Mouse (Mus musculus): ENCODE results near the gene Crygs. TPM values are rescaled to one million over a fixed set of nuclear protein-coding genes. Genes with fewer than 3 reads are reported as not detected.
"Not testable (repeated sequence)": the region's sequence is repeated elsewhere in the genome, so short reads cannot be mapped to it uniquely, and the experiment has no call there.

Gene Crygs
- polyA plus RNA-seq, 1 experiment from 2014 or later: not detected

DNA sequence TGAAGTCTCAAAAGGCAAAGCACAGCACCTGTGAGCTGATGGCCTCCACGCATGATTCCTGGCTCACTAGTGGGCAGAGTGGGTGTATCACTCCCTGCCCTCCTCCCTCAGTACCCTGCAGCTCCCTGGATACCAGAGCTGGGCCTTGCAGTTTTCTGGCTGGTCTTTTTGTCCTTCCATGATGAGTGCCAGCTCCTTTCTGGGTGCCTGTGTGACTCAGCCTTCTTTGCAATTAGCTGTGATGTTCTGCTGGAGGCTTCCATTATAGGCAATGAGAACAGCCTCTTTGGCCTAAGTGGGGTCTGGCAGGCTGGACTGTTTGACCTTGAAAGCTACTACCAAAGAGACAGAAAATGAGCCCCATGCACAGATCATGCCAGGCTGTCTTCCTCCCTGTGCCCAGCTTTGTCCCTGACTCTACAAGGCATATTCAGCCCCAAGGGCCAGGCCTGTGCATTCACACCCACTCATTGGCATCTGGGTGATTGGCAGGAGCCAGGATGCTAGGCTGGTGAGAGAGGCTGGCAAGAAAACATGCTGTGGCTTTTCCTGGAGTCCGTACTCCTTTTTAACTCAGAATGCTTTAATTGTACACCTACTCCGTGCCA is 32.0 kb downstream of the Crygs start:
- 93% methylated on average over 3 of the region's 3 CpGs for WGBS
- 0 out of 2 replicates have a peak, but pooled peaks cover 2% of the 10 kb centered on the region for H3K9me3 ChIP-seq
- no peaks in the 10 kb centered on the region for H3K36me3 ChIP-seq (replicated peaks)
- H3K27ac ChIP-seq: no peak overlapping the region
- H3K9ac ChIP-seq: no peak overlapping the region
- H3K4me2 ChIP-seq: no peak overlapping the region
- no peaks in the 10 kb centered on the region for H3K27me3 ChIP-seq
- no peak for ATAC-seq (ENCODE audit: low FRiP score)
- H3K4me3 ChIP-seq (replicated peaks): no peak overlapping the region
- no peaks in the 10 kb centered on the region for H3K4me1 ChIP-seq

DNA sequence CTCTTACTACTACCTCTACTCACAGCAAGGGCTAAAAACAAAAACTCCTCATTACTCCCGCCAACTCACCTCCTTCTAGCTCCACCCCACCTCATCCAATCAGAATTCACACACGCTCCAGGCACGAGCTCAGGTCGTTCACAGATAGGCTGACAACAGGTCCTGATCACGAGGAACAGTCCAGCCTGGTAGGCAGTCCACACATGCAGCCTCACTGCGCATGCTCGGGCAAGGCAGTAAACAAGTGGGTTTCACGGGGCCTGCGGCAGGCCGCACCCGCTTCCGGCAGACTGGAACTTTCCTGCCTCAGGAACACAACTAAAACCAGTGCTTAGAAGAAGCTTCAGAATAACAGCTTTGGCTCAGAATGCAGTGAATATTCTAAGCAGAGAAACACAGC is 33.1 kb downstream of the Crygs start:
- not testable (repeated sequence) for H3K9me3 ChIP-seq; H3K4me3 ChIP-seq (replicated peaks); ATAC-seq (ENCODE audit: low FRiP score); H3K4me1 ChIP-seq; H3K27ac ChIP-seq; H3K27me3 ChIP-seq; H3K36me3 ChIP-seq (replicated peaks); H3K4me2 ChIP-seq; H3K9ac ChIP-seq
- WGBS: 90% methylated on average over 12 of the region's 12 CpGs

DNA sequence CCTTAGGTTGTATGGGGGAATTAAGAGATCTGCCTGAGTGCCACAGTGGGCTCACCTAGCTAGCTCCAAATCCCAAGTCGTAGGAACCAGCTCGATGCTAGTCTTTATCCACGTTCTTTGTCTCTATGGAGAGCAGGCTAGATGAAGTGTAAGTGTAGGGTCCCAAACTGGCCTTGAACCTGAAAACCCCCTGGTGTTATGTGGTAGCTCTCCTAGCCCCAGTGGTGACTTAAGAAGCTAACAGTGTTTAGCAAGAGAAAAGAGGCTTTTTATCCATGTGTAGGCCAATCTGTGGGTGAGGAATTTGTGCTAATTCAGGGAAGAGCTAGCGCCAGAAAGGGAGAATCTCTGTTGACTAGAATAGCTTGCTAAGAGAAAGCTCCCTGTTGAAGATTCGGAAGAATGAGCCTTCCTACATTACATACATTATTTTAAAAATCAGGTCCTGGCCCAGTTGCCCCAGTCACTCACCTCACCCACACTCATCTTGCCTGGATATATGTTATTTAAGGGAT is 35.8 kb downstream of the Crygs start:
- H3K27ac ChIP-seq: no peak overlapping the region
- no peak overlapping the region for H3K4me3 ChIP-seq (replicated peaks)
- peaks cover 3% of the 10 kb centered on the region; the same call in 1 of the 2 replicates for H3K4me1 ChIP-seq
- H3K9ac ChIP-seq: no peak overlapping the region
- no peak for ATAC-seq (ENCODE audit: low FRiP score)
- no peaks in the 10 kb centered on the region for H3K27me3 ChIP-seq
- no peak overlapping the region for H3K4me2 ChIP-seq
- H3K36me3 ChIP-seq (replicated peaks): no peaks in the 10 kb centered on the region
- 67% methylated on average over 5 of the region's 5 CpGs for WGBS
- no peaks in the 10 kb centered on the region for H3K9me3 ChIP-seq

DNA sequence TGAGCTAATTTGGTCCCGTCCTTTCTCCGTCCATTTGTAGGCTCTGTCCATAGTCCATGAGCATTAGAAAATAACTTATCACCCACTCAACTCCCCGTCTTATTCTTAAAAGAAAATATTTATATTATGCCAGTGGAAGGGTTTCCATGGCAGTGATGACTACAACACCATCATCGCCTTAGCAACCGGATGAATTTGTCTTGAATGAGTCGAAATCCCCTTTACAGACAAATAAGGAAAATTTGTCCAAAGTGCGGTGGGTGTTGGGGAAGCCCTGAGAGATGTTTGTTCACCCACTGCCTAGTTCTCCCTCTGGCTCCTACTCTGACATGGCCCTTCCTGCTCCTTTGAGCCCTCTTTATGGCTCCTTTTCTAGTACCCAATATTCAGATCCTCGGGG is 42.7 kb downstream of the Crygs start:
- Histone ChIP-seq H3K4me2 (no peak overlapping the region), H3K9me3 (no peaks in the 10 kb centered on the region), H3K4me1 (no peaks in the 10 kb centered on the region; the same call in 1 of the 2 replicates), H3K36me3 (replicated peaks) (no peaks in the 10 kb centered on the region), H3K4me3 (replicated peaks) (no peak overlapping the region), H3K27me3 (no peaks in the 10 kb centered on the region), H3K9ac (no peak overlapping the region), H3K27ac (no peak overlapping the region)
- ATAC-seq (ENCODE audit: low FRiP score): no peak
- 88% methylated on average over 8 of the region's 8 CpGs for WGBS

DNA sequence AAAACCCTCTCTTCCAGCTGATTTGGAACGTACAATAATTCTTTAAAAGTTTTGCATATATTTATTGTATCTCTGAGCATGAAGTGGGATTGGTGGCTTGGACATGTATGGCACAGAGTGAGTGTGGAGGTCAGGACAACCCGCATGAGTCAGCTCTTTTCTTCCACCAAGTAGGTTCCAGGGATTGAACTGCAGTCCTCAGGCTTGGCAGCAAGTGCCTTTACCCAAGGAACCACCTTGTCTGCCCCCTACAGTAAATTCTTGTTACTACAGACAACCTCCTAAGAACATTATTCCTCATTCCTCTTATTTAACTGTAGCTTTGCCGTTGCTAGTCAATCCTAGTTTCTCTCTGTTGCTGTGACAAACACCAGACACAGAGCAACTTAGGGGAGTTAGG is 44.0 kb downstream of the Crygs start:
- Histone ChIP-seq H3K4me3 (replicated peaks) (no peak overlapping the region), H3K9me3 (no peaks in the 10 kb centered on the region), H3K36me3 (replicated peaks) (no peaks in the 10 kb centered on the region), H3K4me1 (no peaks in the 10 kb centered on the region; the same call in 1 of the 2 replicates), H3K27ac (no peak overlapping the region), H3K4me2 (no peak overlapping the region), H3K9ac (no peak overlapping the region), H3K27me3 (no peaks in the 10 kb centered on the region)
- ATAC-seq (ENCODE audit: low FRiP score): no peak
- WGBS: 86% methylated on average over 3 of the region's 3 CpGs

DNA sequence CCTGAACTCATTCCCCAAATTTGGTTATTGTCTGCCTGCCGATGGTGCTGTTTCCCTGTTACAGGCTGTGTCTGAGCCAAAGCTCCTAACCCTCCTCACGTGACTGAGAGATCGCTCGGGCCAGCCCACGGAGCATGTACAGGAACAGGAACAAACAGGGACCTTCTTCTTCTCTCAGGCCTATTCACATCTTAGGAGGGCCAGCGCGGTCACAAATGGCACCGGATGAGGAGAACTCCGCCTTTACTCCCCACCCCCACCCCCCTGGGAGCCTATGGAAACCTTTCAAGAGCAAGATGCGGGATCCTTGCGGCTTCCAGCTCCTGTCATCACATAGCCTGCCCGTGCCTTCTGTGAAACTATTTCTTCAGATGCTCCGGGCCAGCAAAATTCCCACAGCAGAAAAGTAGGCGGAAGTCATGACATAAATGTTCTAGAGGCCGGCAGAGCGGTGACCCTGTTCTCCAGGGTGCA is 44.6 kb downstream of the Crygs start:
- Histone ChIP-seq H3K27ac (no peak overlapping the region), H3K9ac (no peak overlapping the region), H3K4me1 (no peaks in the 10 kb centered on the region; the same call in 1 of the 2 replicates), H3K36me3 (replicated peaks) (no peaks in the 10 kb centered on the region), H3K4me2 (no peak overlapping the region), H3K27me3 (no peaks in the 10 kb centered on the region), H3K4me3 (replicated peaks) (no peak overlapping the region), H3K9me3 (no peaks in the 10 kb centered on the region)
- 82% methylated on average over 16 of the region's 16 CpGs for WGBS
- no peak for ATAC-seq (ENCODE audit: low FRiP score)

DNA sequence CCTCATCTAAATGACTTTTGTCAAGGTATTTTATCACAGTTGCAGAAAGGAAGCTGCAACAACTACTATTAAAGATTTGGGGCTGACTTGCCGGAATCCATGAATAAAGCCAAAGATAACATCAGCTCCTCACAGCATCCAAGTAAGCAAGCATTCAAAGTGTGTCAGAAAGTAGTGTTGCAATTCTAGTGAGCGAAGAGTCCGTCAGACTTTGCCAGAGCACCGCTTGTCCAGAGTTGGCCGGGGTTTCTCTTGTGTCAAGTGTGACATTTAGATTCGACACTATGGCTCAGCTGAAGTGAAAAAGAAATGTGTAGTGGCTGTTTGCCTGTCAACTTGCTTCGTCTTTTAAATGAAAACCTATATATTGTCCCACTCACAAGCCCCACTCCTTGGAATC is 45.8 kb downstream of the Crygs start:
- Histone ChIP-seq H3K36me3 (replicated peaks) (no peaks in the 10 kb centered on the region), H3K9ac (no peak overlapping the region), H3K4me1 (no peaks in the 10 kb centered on the region; the same call in 1 of the 2 replicates), H3K4me2 (no peak overlapping the region), H3K9me3 (no peaks in the 10 kb centered on the region), H3K27ac (no peak overlapping the region), H3K4me3 (replicated peaks) (no peak overlapping the region), H3K27me3 (no peaks in the 10 kb centered on the region)
- WGBS: 93% methylated on average over 7 of the region's 7 CpGs
- no peak for ATAC-seq (ENCODE audit: low FRiP score)

Other genes with a start within 250 kb of the Crygs start
- 0.17 TPM in 2 replicates for gene Dgkg, start 154.4 kb downstream of the Crygs start, polyA plus RNA-seq (2016; fragmentation: Nextera tagmentation; extraction: Ambion mirVana)
- 30.8 and 36.2 TPM in 2 replicates for gene Tbccd1, start 46.1 kb upstream of the Crygs start, polyA plus RNA-seq (2016; fragmentation: Nextera tagmentation; extraction: Ambion mirVana)
- gene Dnajb11, start 46.3 kb upstream of the Crygs start, polyA plus RNA-seq (2016; fragmentation: Nextera tagmentation; extraction: Ambion mirVana): 87.7 and 87.8 TPM in 2 replicates
- not detected in 2 replicates for gene Ahsg, start 79.7 kb upstream of the Crygs start, polyA plus RNA-seq (2016; fragmentation: Nextera tagmentation; extraction: Ambion mirVana)
- not detected in 2 replicates for gene Fetub, start 106.8 kb upstream of the Crygs start, polyA plus RNA-seq (2016; fragmentation: Nextera tagmentation; extraction: Ambion mirVana)
- not detected in 2 replicates for gene Hrg, start 139.5 kb upstream of the Crygs start, polyA plus RNA-seq (2016; fragmentation: Nextera tagmentation; extraction: Ambion mirVana)
- gene Kng2, start 217.9 kb upstream of the Crygs start, polyA plus RNA-seq (2016; fragmentation: Nextera tagmentation; extraction: Ambion mirVana): not detected in 2 replicates
- not detected in 2 replicates for gene Kng1, start 246.3 kb upstream of the Crygs start, polyA plus RNA-seq (2016; fragmentation: Nextera tagmentation; extraction: Ambion mirVana)